9 mouse cellular contexts compared by ENCODE assay signal in the genomic region with DNA sequence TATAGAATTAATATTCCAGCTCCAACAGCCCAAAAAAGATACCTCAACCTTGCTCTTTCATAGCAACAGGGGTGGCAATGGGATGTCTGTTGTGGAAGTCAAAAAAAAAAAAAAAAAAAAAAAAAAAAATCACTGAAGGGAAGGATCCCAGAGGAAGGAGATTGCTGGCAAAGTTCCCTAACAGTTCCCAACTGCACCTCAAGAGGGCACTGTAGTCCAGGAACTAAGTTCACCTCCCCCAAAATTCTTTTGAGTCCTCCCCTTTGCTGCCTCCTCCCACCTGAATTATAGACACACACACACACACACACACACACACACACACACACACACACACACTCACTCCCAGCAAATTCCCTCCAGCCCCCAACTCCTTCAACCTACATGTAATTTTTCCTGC. TPM values are rescaled to one million over a fixed set of nuclear protein-coding genes. Genes with fewer than 3 reads are reported as not detected.
A peak's percentile ranks its signal among the peaks of the same experiment; 100 is the strongest.
DNase-seq lines count a peak whose midpoint lies in the region; ATAC-seq and TF ChIP-seq lines count a peak whose summit lies in the region.
"Had no signal": no experiment of that assay in that cellular context is flagged by ENCODE, and none has a peak within 500 bp of the region (broad histone marks: within the 10 kb centered on the region; RNA-seq: fewer than 3 reads in every experiment).

No protein-coding gene starts in this region.

- ATAC-seq in intestine, embryonic 14.5 days (replicated peaks; ENCODE audit: low FRiP score, low TSS enrichment, low read depth): no peak
- ATAC-seq in intestine, embryonic 16.5 days: no peak
- no peak for ATAC-seq in embryonic facial prominence, embryonic 11.5 days (replicated peaks; ENCODE audit: insufficient number of reproducible peaks, low FRiP score, low TSS enrichment, low read depth)
- ATAC-seq in limb, embryonic 14.5 days (ENCODE audit: low FRiP score, low read depth): no peak

- H3K36me3 ChIP-seq in intestine, embryonic 14.5 days (ENCODE audit: control insufficient read depth, insufficient read depth, low read length): no peaks in the 10 kb centered on the region
- no peaks in the 10 kb centered on the region for H3K36me3 ChIP-seq in intestine, embryonic 16.5 days (ENCODE audit: control insufficient read depth, insufficient read depth, low read length)
- no peaks in the 10 kb centered on the region for H3K36me3 ChIP-seq in embryonic facial prominence, embryonic 11.5 days (replicated peaks; ENCODE audit: control insufficient read depth, insufficient read depth, low read depth, low read length)
- H3K36me3 ChIP-seq in limb, embryonic 14.5 days (ENCODE audit: control insufficient read depth, insufficient read depth, low read length): no peaks in the 10 kb centered on the region

- H3K4me2 ChIP-seq in intestine, embryonic 14.5 days (ENCODE audit: low read length): no peak overlapping the region
- no peak overlapping the region for H3K4me2 ChIP-seq in intestine, embryonic 16.5 days (ENCODE audit: low read depth, low read length)
- H3K4me2 ChIP-seq in embryonic facial prominence, embryonic 11.5 days (ENCODE audit: low read depth, low read length): no peak overlapping the region
- H3K4me2 ChIP-seq in limb, embryonic 14.5 days (replicated peaks; ENCODE audit: low read depth, low read length, severe bottlenecking): no peak overlapping the region

- H3K27me3 ChIP-seq in intestine, embryonic 14.5 days (replicated peaks; ENCODE audit: control insufficient read depth, insufficient read depth, low read length): peaks cover 16% of the 10 kb centered on the region; the same call in 1 of the 2 replicates
- H3K27me3 ChIP-seq in intestine, embryonic 16.5 days (replicated peaks; ENCODE audit: control insufficient read depth, insufficient read depth, low read length): peaks cover 11% of the 10 kb centered on the region
- H3K27me3 ChIP-seq in embryonic facial prominence, embryonic 11.5 days (ENCODE audit: control insufficient read depth, insufficient read depth, low read length): no peaks in the 10 kb centered on the region; the same call in 1 of the 2 replicates
- H3K27me3 ChIP-seq in limb, embryonic 14.5 days (ENCODE audit: control insufficient read depth, insufficient read depth, low read length): 0 out of 2 replicates have a peak, but pooled peaks cover 3% of the 10 kb centered on the region

- peak; percentile 94 for DNase-seq in intestine, embryonic 14.5 days (ENCODE audit: low spot score)
- peak; percentile 86 for DNase-seq in adrenal gland, postnatal 14 days
- DNase-seq in embryonic facial prominence, embryonic 11.5 days (ENCODE audit: low spot score): peak; percentile 92
- peak; percentile 69 for DNase-seq in induced T-regulatory cell, adult 2 months (ENCODE audit: low read depth)
- DNase-seq in limb, embryonic 14.5 days (ENCODE audit: low spot score): peak; percentile 90
- peak; percentile 88 for DNase-seq in ovary, postnatal 14 days (ENCODE audit: low spot score)
- DNase-seq in thymus, postnatal 4 days: peak; percentile 76

- no peak overlapping the region for H3K4me3 ChIP-seq in intestine, embryonic 14.5 days (ENCODE audit: low read depth, low read length)
- H3K4me3 ChIP-seq in intestine, embryonic 16.5 days (ENCODE audit: low read length): no peak overlapping the region
- no peak overlapping the region for H3K4me3 ChIP-seq in embryonic facial prominence, embryonic 11.5 days (ENCODE audit: low read depth, low read length)
- H3K4me3 ChIP-seq in limb, embryonic 14.5 days (replicated peaks; ENCODE audit: low read length): no peak overlapping the region
- H3K4me3 ChIP-seq: erythroblast, embryonic 14.5 days had no signal

- no peaks in the 10 kb centered on the region for H3K9me3 ChIP-seq in intestine, embryonic 14.5 days (ENCODE audit: control insufficient read depth, low read length)
- H3K9me3 ChIP-seq in intestine, embryonic 16.5 days (ENCODE audit: control insufficient read depth, low read length): no peaks in the 10 kb centered on the region
- H3K9me3 ChIP-seq in embryonic facial prominence, embryonic 11.5 days (replicated peaks; ENCODE audit: control insufficient read depth, low read length): no peaks in the 10 kb centered on the region
- H3K9me3 ChIP-seq in limb, embryonic 14.5 days (ENCODE audit: control insufficient read depth, low read length): no peaks in the 10 kb centered on the region

- TF ChIP-seq POLR2A in limb, embryonic 14.5 days (IDR thresholded peaks at IDR 0.05; ENCODE audit: borderline replicate concordance, extremely low read depth, insufficient read depth, insufficient read length): no peak

- H3K27ac ChIP-seq in intestine, embryonic 14.5 days (ENCODE audit: low read depth): no peak overlapping the region
- H3K27ac ChIP-seq in intestine, embryonic 16.5 days (ENCODE audit: low read length): no peak overlapping the region
- no peak overlapping the region for H3K27ac ChIP-seq in embryonic facial prominence, embryonic 11.5 days (replicated peaks; ENCODE audit: low read depth, low read length)
- no peak overlapping the region for H3K27ac ChIP-seq in limb, embryonic 14.5 days (replicated peaks; ENCODE audit: low read depth, low read length)

- no peak overlapping the region for H3K9ac ChIP-seq in intestine, embryonic 14.5 days (ENCODE audit: low read length)
- no peak overlapping the region for H3K9ac ChIP-seq in intestine, embryonic 16.5 days (ENCODE audit: low read depth, low read length)
- H3K9ac ChIP-seq in embryonic facial prominence, embryonic 11.5 days (replicated peaks; ENCODE audit: low read length): no peak overlapping the region
- no peak overlapping the region for H3K9ac ChIP-seq in limb, embryonic 14.5 days (ENCODE audit: low read depth, low read length, severe bottlenecking)

- H3K4me1 ChIP-seq in intestine, embryonic 14.5 days (replicated peaks; ENCODE audit: control insufficient read depth, insufficient read depth, low read length): no peaks in the 10 kb centered on the region; the same call in 1 of the 2 replicates
- H3K4me1 ChIP-seq in intestine, embryonic 16.5 days (ENCODE audit: control insufficient read depth, insufficient read depth, low read length): 0 out of 2 replicates have a peak, but pooled peaks cover 3% of the 10 kb centered on the region
- peaks cover 7% of the 10 kb centered on the region; the same call in 1 of the 2 replicates for H3K4me1 ChIP-seq in embryonic facial prominence, embryonic 11.5 days (ENCODE audit: control insufficient read depth, insufficient read depth, low read length)
- H3K4me1 ChIP-seq in limb, embryonic 14.5 days (ENCODE audit: control insufficient read depth, insufficient read depth, low read length): 0 out of 2 replicates have a peak, but pooled peaks cover 5% of the 10 kb centered on the region

RNA-seq across cellular contexts. Expression of gene Zan, which starts 4.3 kb away (rescaled TPM):
- polyA plus RNA-seq in intestine, embryonic 14.5 days (2014; fragmentation: Nextera tagmentation; extraction: Ambion mirVana): 0.90 and 0.93 TPM in 2 replicates
- polyA plus RNA-seq in intestine, embryonic 16.5 days (2015; fragmentation: Nextera tagmentation; extraction: Ambion mirVana): 0.89 and 0.92 TPM in 2 replicates
- total RNA-seq in adrenal gland, postnatal 14 days (2021): not detected in 2 replicates
- polyA plus RNA-seq in embryonic facial prominence, embryonic 11.5 days (2014; fragmentation: Nextera tagmentation; extraction: Ambion mirVana): 0.04 and 0.06 TPM in 2 replicates
- 0.35 and 0.37 TPM in 2 replicates for polyA plus RNA-seq in limb, embryonic 14.5 days (2012; rRNA removed)
- 0.11 TPM in 1 of 2 replicates, not detected in the other for polyA plus RNA-seq in limb, embryonic 14.5 days (2014; fragmentation: Nextera tagmentation; extraction: Ambion mirVana)
- polyA plus RNA-seq: erythroblast, embryonic 14.5 days had no signal

RNA-seq across cellular contexts. Expression of gene Pop7, which starts 21.2 kb away (rescaled TPM):
- polyA plus RNA-seq in intestine, embryonic 14.5 days (2014; fragmentation: Nextera tagmentation; extraction: Ambion mirVana): 58.8 and 65.1 TPM in 2 replicates
- polyA plus RNA-seq in intestine, embryonic 16.5 days (2015; fragmentation: Nextera tagmentation; extraction: Ambion mirVana): 58.6 and 62.1 TPM in 2 replicates
- 22.3 and 26.2 TPM in 2 replicates for total RNA-seq in adrenal gland, postnatal 14 days (2021)
- polyA plus RNA-seq in embryonic facial prominence, embryonic 11.5 days (2014; fragmentation: Nextera tagmentation; extraction: Ambion mirVana): 54.0 and 55.9 TPM in 2 replicates
- polyA plus RNA-seq in limb, embryonic 14.5 days (2012; rRNA removed): 40.6 and 50.4 TPM in 2 replicates
- polyA plus RNA-seq in limb, embryonic 14.5 days (2014; fragmentation: Nextera tagmentation; extraction: Ambion mirVana): 52.1 and 54.2 TPM in 2 replicates

RNA-seq across cellular contexts. Expression of gene Gigyf1, which starts 37.2 kb away (rescaled TPM):
- polyA plus RNA-seq in intestine, embryonic 14.5 days (2014; fragmentation: Nextera tagmentation; extraction: Ambion mirVana): 12.1 and 13.5 TPM in 2 replicates
- 7.4 and 7.8 TPM in 2 replicates for polyA plus RNA-seq in intestine, embryonic 16.5 days (2015; fragmentation: Nextera tagmentation; extraction: Ambion mirVana)
- 30.5 and 36.6 TPM in 2 replicates for total RNA-seq in adrenal gland, postnatal 14 days (2021)
- polyA plus RNA-seq in embryonic facial prominence, embryonic 11.5 days (2014; fragmentation: Nextera tagmentation; extraction: Ambion mirVana): 8.5 and 8.7 TPM in 2 replicates
- polyA plus RNA-seq in limb, embryonic 14.5 days (2012; rRNA removed): 45.1 and 51.5 TPM in 2 replicates
- polyA plus RNA-seq in limb, embryonic 14.5 days (2014; fragmentation: Nextera tagmentation; extraction: Ambion mirVana): 11.8 and 13.3 TPM in 2 replicates

RNA-seq across cellular contexts. Expression of gene Epo, which starts 51.9 kb away (rescaled TPM):
- 0.71 and 0.80 TPM in 2 replicates for polyA plus RNA-seq in intestine, embryonic 14.5 days (2014; fragmentation: Nextera tagmentation; extraction: Ambion mirVana)
- polyA plus RNA-seq in intestine, embryonic 16.5 days (2015; fragmentation: Nextera tagmentation; extraction: Ambion mirVana): 0.20 and 0.40 TPM in 2 replicates
- not detected in 2 replicates for total RNA-seq in adrenal gland, postnatal 14 days (2021)
- 0.63 and 0.95 TPM in 2 replicates for polyA plus RNA-seq in embryonic facial prominence, embryonic 11.5 days (2014; fragmentation: Nextera tagmentation; extraction: Ambion mirVana)
- 0.12 and 0.19 TPM in 2 replicates for polyA plus RNA-seq in limb, embryonic 14.5 days (2012; rRNA removed)
- 0.83 TPM in 1 of 2 replicates, not detected in the other for polyA plus RNA-seq in limb, embryonic 14.5 days (2014; fragmentation: Nextera tagmentation; extraction: Ambion mirVana)
- polyA plus RNA-seq: erythroblast, embryonic 14.5 days had no signal

RNA-seq across cellular contexts. Expression of gene Gnb2, which starts 52.2 kb away (rescaled TPM):
- polyA plus RNA-seq in intestine, embryonic 14.5 days (2014; fragmentation: Nextera tagmentation; extraction: Ambion mirVana): 390 and 430 TPM in 2 replicates
- polyA plus RNA-seq in intestine, embryonic 16.5 days (2015; fragmentation: Nextera tagmentation; extraction: Ambion mirVana): 354 and 363 TPM in 2 replicates
- 574 and 611 TPM in 2 replicates for total RNA-seq in adrenal gland, postnatal 14 days (2021)
- polyA plus RNA-seq in embryonic facial prominence, embryonic 11.5 days (2014; fragmentation: Nextera tagmentation; extraction: Ambion mirVana): 352 and 367 TPM in 2 replicates
- polyA plus RNA-seq in limb, embryonic 14.5 days (2012; rRNA removed): 770 and 1,100 TPM in 2 replicates
- polyA plus RNA-seq in limb, embryonic 14.5 days (2014; fragmentation: Nextera tagmentation; extraction: Ambion mirVana): 460 and 474 TPM in 2 replicates
